Mouse (Mus musculus): ENCODE measurements around the gene Insyn1. TPM values are rescaled to one million over a fixed set of nuclear protein-coding genes. Genes with fewer than 3 reads are reported as not detected.

The Insyn1 gene
- not detected for total RNA-seq (2023)

GRCm38 (mm10) chr9:58487851-58488801 is at the start of gene Insyn1:
Gene Insyn1, plus strand, starts transcription at chr9:58488603.

Other genes starting within 250 kb of the Insyn1 start
- 100 to 1,000 TPM; 378 to 447 TPM for gene Pml, start 238.8 kb upstream of the Insyn1 start, total RNA-seq (2023)
- gene Stoml1, start 235.4 kb upstream of the Insyn1 start, total RNA-seq (2023), result 100 to 1,000 TPM in 1 of 2 experiments, 10 to 100 TPM in 1; 74.9 to 103 TPM
- under 1 TPM in 1 of 2 experiments, not detected in 1; 0.15 TPM for gene Loxl1, start 175.4 kb upstream of the Insyn1 start, total RNA-seq (2023)
- gene Tbc1d21, start 118.1 kb upstream of the Insyn1 start, total RNA-seq (2023), result not detected
- 1 to 10 TPM in 1 of 2 experiments, under 1 TPM in 1; 0.86 to 1.3 TPM for gene Cd276, start 66.8 kb downstream of the Insyn1 start, total RNA-seq (2023)
- 100 to 1,000 TPM; 112 to 113 TPM for gene Nptn, start 93.6 kb downstream of the Insyn1 start, total RNA-seq (2023)